Mouse (Mus musculus) retina, postnatal 7 days (tissue): Measurements from ENCODE around the gene Drg1.
"Not testable (repeated sequence)": the region's sequence is repeated elsewhere in the genome, so short reads cannot be mapped to it uniquely, and the experiment has no call there.

Experiments
- DNase-seq: peaks from one replicate; pipeline ENCODE4 v3.0.0-alpha.2; 2012; ENCODE audit warnings: low read depth, low spot score

The Drg1 gene

DNA sequence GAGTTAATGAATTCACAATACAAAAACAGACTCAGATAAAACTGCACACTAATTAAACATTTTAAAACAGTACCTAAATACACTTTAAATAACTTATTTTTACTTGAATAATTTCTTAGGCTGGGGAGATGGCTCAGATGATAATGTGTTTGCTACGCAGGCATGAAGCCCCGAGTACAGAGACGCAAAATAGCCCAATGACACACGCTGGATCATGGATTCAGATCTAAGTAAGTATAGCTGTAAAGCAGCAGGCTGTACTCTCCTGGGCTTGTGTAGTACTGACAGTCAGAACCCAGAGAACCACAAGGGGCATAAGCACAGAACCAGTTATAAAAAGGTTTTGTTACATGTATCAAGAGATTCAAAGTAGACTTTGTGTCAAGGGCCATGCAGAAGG, 99.1 kb downstream of the Drg1 start:
- not testable (repeated sequence) for DNase-seq

DNA sequence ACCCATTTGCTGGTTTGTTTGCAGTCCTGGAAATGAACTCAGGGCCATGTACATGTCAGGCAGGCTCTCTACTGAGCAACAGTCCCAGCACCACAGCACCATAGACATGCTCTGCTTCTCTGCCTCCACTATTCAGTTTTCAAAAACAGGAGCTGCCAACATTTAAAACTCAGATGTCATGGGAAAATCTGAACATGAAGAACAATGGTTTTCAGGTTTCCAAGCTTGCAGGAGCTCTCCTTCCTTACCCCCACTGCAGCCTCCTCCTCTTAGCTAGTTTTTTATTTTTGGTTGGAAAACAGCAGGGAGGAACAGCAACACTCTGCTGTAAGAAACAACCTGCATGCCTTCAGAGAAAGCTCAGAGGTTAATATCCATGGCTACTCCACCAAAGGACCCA, 99.9 kb downstream of the Drg1 start:
- DNase-seq = not testable (repeated sequence)

DNA sequence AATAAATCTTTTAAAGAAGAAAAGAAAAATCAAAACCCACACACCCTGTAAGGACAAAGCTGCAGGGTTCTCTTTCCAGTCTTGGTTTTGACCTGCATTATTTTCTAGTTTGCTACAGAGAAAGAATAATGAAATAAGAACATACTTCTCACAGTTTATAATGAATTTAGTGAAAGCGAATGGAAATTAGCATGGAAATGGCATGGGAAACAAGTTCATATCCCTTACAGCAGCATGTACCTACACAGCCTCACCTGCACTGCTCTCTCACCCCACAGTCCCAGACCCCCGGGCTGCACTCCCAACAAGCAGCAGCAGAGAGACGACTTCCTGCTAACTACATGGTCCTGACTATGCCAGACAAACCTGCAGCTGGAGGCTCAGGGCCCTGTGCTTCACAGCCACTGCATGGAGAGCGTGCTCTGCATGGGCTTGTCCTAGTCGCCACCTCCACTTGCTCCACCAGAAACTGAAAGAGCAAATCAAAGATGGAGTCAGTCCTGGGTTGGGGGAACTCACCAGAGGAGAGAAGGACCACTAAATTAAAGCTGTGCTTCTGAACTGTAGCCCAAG, 100.9 kb downstream of the Drg1 start:
- not testable (repeated sequence) for DNase-seq

DNA sequence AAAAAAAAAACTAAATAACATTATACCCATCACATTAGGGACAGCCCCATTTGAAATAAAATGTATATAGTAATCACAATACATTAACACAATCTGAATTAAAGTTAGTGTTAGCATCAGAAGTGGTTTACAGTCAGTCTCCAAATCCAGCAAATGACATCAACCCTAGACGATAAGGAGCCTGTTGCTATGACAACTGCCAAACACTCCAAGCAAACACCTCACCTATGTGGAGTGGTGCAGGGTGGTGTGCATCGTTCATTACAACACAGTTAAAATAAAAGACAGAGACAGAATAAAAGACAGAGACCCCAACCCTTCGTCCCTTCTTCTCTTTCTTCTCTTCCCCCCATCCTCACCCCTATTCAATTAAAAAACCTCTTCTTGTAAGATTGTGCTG, 102.6 kb downstream of the Drg1 start:
- DNase-seq = not testable (repeated sequence)

DNA sequence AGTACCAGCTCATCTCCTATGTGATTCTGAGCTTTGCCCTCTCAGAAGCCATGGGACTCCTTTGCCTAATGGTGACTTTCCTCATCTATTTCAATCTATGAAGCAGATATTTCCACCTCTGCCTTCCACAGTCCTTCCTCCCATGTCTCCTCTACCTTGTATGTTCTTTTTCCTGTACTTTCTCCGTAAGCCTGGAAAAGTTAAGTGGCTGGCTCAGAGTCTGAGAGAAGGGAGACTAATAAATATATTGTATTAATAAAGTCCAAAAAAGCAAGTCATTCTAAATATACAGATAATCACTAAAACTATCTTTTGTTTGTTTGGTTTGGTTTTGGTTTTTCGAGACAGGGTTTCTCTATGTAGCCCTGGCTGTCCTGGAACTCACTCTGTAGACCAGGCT, 103.1 kb downstream of the Drg1 start:
- not testable (repeated sequence) for DNase-seq

DNA sequence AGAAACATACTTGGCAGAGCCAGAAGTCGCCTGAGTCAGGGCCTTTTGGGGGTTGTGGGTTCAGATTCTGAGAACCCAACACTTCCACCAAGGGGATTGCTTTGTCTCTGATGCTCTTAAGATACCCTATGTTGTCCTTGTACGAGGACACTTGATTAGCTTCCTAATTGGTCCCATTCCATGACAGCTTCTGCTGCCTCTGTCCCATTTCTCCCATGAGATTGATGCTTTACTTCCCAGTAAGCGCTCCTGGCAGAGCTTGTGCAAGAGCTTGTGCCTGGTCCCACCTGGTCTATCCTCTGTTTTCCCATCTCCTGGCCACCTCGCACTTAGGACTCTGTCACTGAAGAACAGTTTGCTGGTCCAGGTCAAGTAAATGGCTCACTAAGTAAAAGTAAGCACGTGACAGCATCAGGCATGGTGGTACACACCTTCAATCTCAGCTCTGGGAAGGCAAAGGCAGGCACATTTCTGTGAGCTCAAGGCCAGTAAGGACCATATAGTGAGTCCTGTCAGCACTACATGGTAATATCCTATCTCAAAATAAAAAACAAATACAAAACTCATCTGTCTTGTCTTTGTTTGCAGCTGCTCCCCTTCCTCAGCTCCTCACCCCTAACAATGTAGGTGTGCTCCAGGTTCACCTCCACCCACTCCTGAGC, 103.8 kb downstream of the Drg1 start:
- not testable (repeated sequence) for DNase-seq

DNA sequence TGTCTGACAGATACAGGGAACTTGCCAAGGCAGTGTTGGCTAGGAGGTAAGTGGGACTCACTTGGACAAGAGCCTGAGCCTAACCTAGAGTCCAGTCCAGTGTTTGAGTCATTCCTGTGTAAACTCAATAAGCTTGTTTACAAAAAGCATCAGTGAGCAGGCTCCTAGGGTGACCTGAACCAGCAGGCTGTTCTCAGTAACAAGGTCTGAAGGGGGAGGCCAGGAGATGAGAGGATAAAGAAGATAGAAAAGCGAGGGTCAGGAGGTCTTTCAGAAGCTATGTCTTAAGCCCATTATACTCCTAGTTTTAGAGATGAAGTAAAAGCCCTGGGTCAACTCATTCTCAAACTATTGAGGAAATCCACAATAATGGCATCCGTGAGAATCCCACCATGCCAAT, 104.8 kb downstream of the Drg1 start:
- not testable (repeated sequence) for DNase-seq

DNA sequence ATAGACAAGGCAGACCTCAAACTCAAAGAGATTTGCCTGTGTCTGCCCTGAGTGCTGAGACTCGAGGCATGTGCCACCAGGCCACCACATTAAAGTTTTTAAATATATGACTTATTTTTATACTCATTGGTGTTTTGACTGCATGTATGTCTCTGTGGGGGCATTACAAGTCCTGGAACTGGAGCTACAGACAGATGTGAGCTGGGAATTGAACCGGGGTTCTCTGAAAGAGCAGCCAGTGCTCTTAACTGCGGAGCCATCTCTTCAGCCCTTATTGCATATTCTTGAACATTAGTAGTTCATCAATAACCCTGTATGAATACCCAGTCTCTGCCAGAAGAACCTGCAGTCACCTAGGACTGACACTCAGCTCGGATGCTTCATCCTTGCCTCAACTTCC, 107.4 kb downstream of the Drg1 start:
- not testable (repeated sequence) for DNase-seq

DNA sequence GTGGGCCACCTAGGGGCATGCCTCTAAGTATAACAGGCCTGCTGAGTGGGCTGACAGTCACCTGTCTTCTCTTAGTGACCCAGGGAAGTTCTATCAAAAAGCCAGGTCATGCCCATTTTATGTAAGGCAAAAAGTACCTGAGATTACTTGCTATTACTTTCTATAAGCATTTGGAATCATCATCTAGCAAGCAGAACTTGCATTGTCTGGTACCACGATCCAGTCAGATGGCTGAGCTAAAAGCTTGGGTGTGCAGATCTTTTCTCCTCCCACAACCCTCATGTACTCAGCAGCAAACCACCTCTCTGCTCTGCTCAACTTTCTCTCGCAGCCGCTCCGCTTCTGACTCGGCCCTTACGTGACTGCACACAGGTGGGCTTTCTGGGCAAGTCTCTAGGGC, 108.2 kb downstream of the Drg1 start:
- DNase-seq = not testable (repeated sequence)

DNA sequence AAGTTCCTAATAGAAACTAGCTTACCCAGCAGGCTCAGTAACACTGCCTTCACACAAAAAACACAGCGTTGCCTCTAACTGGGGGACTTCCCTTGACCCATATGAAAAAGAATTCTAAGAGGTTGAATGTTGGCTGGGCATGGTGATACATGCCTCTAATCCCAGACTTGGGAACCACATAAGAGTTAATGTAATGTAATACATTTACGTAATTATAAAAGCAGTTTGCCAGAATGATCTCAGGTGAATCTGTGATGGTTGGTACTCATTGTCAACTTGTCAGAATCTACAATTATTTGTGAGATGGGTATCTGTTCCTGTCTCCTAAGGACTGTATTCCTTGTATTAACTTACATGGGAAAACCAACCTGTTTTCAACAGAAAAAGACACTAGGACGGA, 109.2 kb downstream of the Drg1 start:
- not testable (repeated sequence) for DNase-seq

DNA sequence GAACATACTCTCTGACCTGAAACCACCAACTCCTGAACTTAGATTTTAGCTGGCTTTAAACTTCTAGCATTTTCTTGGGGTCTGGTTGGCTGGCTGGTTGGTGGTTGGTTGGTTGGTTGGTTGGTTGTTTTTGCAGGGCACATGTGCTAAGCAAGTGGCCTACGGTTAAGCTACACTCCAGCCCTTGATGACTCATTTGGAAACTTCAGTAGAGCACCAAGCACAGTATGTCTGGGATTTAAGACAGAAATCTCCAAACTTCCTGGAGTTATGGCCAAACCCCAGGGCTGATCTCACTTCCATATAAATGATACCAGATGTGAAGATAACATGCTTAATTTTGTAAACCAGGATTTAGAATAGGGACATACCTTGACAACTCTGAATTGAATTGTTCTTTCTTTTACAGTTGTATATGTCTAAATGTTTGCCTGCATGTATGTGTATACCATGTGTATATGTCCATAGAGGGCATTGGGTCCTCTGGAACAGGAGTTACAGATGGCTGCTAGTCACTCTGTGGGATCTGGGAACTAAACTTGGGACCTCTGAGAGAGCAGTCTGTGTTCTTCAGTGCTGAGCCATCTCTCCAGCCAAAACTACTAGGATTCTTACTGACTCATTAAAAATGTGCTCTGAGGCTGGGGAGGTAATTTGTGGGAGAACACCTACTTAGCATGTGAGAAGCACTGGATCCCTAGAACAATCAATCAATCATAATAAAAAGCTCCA, 112.4 kb downstream of the Drg1 start:
- DNase-seq = not testable (repeated sequence)

DNA sequence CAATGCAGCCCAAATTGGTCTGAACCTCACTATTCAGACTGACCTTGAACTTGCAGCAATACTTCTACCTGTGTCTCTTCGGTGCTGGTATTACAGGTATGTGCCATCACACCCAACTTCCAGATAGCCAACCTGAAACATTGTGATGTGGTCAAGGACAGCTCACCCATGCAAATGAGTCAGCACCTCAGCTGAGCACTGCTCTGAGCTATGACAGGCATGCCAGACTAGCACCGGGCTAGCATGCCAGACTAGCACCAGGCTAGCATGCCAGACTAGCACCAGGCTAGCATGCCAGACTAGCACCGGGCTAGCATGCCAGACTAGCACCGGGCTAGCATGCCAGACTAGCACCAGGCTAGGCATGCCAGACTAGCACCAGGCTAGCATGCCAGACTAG, 114.9 kb downstream of the Drg1 start:
- DNase-seq = not testable (repeated sequence)

DNA sequence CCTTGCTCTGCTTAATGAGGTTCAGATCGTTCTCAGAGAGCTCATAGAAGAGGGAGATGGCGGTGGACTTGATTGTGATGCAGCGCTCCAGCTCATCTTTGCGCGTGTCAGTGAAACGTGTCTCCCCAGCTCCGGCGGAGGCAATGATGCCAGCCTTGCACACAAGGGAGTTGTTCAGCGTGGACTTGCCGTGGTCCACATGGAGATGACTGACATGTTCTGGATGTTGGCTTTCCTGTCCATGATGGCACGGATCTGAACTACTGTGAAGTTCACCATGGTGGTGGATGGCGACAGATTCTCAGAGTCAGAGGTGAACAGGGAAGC, 115.6 kb downstream of the Drg1 start:
- DNase-seq = not testable (repeated sequence)

DNA sequence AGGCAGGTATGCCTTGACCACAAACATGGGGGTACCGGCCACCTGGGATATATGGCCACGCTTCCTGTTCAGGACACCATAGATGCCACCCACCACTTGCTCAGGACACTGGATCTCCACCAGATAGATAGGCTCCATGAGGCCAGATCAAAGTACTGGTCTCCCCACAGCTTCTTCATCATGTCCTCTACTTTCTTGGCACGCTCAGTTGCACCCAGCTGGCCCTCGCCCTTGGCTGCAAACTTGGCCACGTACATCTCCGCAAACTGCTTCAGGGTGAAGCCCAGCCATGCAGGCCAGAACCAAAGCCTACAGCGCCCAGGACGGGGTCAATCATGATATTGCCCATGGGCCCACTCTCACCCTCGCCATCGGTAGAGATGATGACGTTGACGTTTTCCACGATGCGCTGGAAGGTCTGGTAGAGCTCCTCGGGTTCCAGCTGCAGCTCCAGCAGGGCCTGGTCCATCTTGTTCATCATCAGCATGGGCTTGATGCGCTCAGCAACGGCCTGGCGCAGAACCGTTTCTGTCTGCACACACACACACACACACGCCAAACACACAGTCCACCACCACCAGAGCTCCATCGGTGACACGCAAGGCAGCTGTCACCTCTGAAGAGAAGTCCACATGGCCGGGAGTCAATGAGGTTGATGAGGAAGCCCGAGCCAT, 116.1 kb downstream of the Drg1 start:
- not testable (repeated sequence) for DNase-seq

DNA sequence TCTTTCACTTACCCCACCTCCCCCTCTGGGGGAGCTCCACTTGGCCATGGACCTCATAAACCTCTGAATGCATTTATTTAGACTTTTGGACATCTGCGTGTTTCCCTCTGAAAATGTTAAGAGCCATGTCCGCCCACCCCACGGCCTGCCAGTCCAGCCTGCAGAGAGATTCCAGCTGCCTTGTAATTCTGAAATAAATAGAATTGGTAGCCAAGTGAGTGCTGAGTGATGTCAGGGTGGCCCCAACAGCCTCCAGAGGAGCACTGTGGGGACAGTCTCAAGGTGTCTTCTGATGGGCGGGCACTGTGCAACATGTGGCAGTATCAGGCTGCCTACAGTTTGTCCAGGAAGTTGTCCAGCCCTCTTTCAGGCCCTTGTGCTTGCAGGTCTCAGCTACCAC, 116.7 kb downstream of the Drg1 start:
- DNase-seq = not testable (repeated sequence)

DNA sequence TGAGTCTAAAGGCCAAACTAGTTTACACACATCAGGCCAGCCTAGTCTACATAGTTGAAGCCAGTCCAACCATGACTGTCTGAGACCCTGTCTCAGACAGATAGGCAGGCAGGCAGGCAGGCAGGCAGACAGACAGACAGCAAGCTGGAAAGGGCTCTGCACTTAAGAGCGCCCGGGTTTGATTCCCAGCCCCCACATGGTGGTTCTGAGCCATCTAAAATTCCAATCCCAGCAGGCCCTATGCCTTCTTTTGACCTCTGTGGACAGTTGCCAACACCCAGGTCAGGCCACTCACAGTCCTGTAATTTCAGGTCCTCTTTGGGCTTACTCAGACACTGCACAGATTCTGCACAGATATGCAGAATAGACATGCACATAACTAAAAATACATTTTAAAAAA, 119.4 kb downstream of the Drg1 start:
- DNase-seq = not testable (repeated sequence)

DNA sequence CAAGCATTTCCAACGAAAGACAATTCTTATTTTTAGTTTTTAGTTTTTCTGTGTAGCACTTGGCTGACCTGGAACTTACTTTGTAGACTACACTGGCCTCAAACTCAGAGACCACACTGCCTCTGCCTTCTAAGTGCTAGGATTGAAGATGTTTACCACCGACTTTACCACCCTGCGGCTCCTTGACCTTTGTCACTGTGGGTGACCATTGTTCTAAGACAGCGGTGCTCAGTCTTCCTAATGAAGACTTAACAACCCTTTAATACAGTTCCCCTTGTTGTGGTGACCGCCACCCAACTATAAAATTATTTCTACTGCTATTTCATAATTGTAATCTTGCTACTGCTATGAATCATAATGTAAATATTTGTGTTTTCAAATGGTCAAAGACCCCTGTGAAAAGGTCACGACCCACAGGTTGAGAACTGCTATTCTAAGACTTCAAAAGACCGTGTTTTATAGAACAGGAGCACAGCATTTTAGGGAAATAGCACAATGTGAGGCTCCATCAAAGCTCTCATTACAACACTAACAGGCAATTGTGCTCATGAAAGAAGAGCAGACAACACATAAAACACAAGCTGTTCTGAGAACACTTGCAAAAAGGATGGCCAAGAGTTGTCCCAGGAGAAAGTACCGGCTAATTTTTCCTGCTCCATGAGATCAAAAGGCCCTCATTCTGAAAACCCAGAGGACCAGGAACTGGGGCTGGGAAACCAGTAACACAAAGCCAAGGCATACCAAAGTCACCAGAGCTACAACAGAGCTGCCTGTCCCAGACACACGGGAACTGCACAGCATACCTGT, 120.7 kb downstream of the Drg1 start:
- not testable (repeated sequence) for DNase-seq

DNA sequence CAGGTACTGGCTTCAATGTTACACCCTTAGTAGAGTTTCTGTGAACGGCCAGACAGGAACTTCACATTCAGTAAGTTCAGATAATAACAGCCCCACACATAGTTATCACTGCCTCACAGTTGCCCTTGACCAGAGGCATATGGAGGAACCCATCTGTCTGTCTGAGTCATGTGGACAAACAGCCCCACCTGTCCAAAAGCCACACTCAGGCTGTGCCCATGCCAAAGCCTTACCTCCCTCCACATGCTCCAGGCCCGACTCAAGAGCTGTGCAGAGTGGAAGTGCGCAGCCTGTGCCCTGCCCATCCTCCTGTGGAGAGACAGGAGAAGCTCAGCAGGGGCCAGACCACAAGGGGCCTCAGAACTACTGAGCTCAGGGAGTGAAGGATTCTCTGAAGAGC, 122.2 kb downstream of the Drg1 start:
- DNase-seq = not testable (repeated sequence)

DNA sequence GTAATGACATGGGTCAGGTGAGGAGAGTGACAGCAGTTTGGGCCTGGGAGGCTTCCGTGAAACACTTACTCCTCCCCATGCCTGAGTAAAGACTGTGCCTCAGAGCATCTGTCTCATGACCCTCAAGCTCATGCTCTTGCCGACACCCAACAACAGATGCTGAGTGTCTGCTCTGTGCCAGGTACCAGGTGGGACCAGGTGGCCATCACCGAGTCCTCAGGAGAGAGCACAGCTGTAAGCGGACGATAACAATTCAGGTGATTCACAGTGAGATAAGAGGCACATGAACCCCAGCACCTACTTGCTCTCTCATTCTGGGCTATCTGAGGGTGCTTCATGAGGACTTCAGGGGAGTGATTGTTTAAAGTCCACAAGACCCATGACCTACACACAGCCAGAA, 123.8 kb downstream of the Drg1 start:
- DNase-seq = not testable (repeated sequence)

DNA sequence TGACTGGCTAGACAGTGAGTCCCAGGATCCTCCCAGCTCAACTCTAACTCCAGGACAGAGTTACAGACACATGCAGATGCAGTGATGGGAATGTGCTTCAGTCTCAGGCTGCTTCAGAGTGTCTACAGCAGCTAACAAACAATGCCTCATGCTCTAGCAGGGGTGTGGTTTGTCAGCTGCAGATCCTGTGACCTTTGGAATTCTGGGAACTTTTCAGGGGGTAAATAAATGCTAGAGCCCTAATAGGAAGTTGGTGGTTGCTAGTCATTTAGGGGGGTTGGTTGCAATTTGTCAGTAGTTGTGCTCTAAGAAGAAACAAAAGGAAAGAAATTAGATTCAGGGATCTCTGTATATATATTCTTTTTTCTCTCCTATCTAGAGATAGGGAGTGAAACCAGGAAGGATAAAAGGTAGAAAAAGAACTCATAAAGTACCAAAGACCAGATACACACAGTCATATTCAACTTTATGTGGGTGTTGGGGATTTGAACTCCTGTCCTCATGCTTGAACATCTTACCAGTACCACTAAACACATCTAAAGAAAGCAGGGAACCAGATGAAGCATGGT, 125.2 kb downstream of the Drg1 start:
- not testable (repeated sequence) for DNase-seq

DNA sequence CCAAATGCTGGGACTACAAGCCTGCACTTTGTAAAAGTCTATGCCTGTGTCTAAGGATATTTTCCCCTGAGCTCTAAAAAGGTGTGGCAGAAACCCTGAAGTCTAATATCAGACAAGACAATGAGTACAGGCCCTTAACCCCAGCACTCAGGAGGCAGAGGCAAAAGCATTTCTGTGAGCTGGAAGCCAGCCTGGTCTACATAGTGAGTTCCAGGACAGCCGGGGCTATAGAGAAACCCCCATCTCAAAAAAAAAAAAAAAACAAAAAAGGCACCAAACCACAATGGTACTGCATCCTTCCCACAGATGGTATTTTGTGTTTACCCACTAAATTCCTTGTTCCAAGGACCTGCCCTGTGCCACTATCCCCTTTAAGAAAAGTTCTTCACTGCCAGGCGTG, 127.9 kb downstream of the Drg1 start:
- DNase-seq = not testable (repeated sequence)
